Mouse (Mus musculus): Measurements from ENCODE around the gene Tnf.

The Tnf gene

GRCm38 (mm10) chr17:35213071-35213470 lies 11.3 kb upstream of the Tnf start:
- no peak overlapping the region for H3K4me3 ChIP-seq (replicated peaks; ENCODE audit: low read length)
- no peaks in the 10 kb centered on the region for H3K36me3 ChIP-seq (ENCODE audit: insufficient read depth, low read length)
- H3K9me3 ChIP-seq (ENCODE audit: low read length) = no peaks in the 10 kb centered on the region
- no peak for TF ChIP-seq CTCF (conservative IDR thresholded peaks at IDR 0.05; ENCODE audit: low read length)
- no peak for TF ChIP-seq NANOG (IDR thresholded peaks at IDR 0.05; ENCODE audit: borderline replicate concordance, low read length)
- TF ChIP-seq POU5F1 (IDR thresholded peaks at IDR 0.05; ENCODE audit: borderline replicate concordance, low read length) = no peak
- H3K27me3 ChIP-seq (ENCODE audit: insufficient read depth, low read length) = peaks cover 88% of the 10 kb centered on the region
- H3K4me1 ChIP-seq (replicated peaks; ENCODE audit: low read depth, low read length) = no peaks in the 10 kb centered on the region; the same call in 1 of the 2 replicates

GRCm38 (mm10) chr17:35210593-35210992 lies 8.8 kb upstream of the Tnf start:
- Histone ChIP-seq H3K4me1 (replicated peaks; ENCODE audit: low read depth, low read length) (no peaks in the 10 kb centered on the region; the same call in 1 of the 2 replicates), H3K9me3 (ENCODE audit: low read length) (no peaks in the 10 kb centered on the region), H3K27me3 (ENCODE audit: insufficient read depth, low read length) (peaks cover 90% of the 10 kb centered on the region), H3K36me3 (ENCODE audit: insufficient read depth, low read length) (no peaks in the 10 kb centered on the region), H3K4me3 (replicated peaks; ENCODE audit: low read length) (no peak overlapping the region)
- no peak for TF ChIP-seq CTCF (conservative IDR thresholded peaks at IDR 0.05; ENCODE audit: low read length)
- no peak for TF ChIP-seq NANOG (IDR thresholded peaks at IDR 0.05; ENCODE audit: borderline replicate concordance, low read length)
- no peak for TF ChIP-seq POU5F1 (IDR thresholded peaks at IDR 0.05; ENCODE audit: borderline replicate concordance, low read length)

- Histone ChIP-seq H3K27me3 (ENCODE audit: insufficient read depth, low read length) (peaks cover 89% of the 10 kb centered on the region), H3K4me3 (replicated peaks; ENCODE audit: low read length) (no peak overlapping the region), H3K36me3 (ENCODE audit: insufficient read depth, low read length) (no peaks in the 10 kb centered on the region), H3K4me1 (replicated peaks; ENCODE audit: low read depth, low read length) (peaks cover 6% of the 10 kb centered on the region; the same call in 1 of the 2 replicates), H3K9me3 (ENCODE audit: low read length) (no peaks in the 10 kb centered on the region)
- TF ChIP-seq CTCF (conservative IDR thresholded peaks at IDR 0.05; ENCODE audit: low read length) (no peak), NANOG (IDR thresholded peaks at IDR 0.05; ENCODE audit: borderline replicate concordance, low read length) (no peak), POU5F1 (IDR thresholded peaks at IDR 0.05; ENCODE audit: borderline replicate concordance, low read length) (no peak)
These were observed 8.2 kb upstream of the Tnf start for GRCm38 (mm10) chr17:35209785-35210535.

- TF ChIP-seq NANOG (IDR thresholded peaks at IDR 0.05; ENCODE audit: borderline replicate concordance, low read length) (no peak), POU5F1 (IDR thresholded peaks at IDR 0.05; ENCODE audit: borderline replicate concordance, low read length) (no peak), CTCF (conservative IDR thresholded peaks at IDR 0.05; ENCODE audit: low read length) (no peak)
- H3K9me3 ChIP-seq (ENCODE audit: low read length) = no peaks in the 10 kb centered on the region
- peaks cover 17% of the 10 kb centered on the region; the same call in 1 of the 2 replicates for H3K4me1 ChIP-seq (replicated peaks; ENCODE audit: low read depth, low read length)
- peak overlapping the region; percentile 62 for H3K4me3 ChIP-seq (replicated peaks; ENCODE audit: low read length)
- no peaks in the 10 kb centered on the region for H3K36me3 ChIP-seq (ENCODE audit: insufficient read depth, low read length)
- peaks cover 94% of the 10 kb centered on the region for H3K27me3 ChIP-seq (ENCODE audit: insufficient read depth, low read length)
These were observed 3.6 kb upstream of the Tnf start for GRCm38 (mm10) chr17:35205380-35205769.

- peak within 1 kb of the TSS; percentile 62 for H3K4me3 ChIP-seq (replicated peaks; ENCODE audit: low read length)
- H3K36me3 ChIP-seq (ENCODE audit: insufficient read depth, low read length) = no peaks in the 10 kb centered on the region
- peaks cover 94% of the 10 kb centered on the region for H3K27me3 ChIP-seq (ENCODE audit: insufficient read depth, low read length)
- TF ChIP-seq CTCF (conservative IDR thresholded peaks at IDR 0.05; ENCODE audit: low read length) (no peak), NANOG (IDR thresholded peaks at IDR 0.05; ENCODE audit: borderline replicate concordance, low read length) (no peak), POU5F1 (IDR thresholded peaks at IDR 0.05; ENCODE audit: borderline replicate concordance, low read length) (no peak)
- peaks cover 17% of the 10 kb centered on the region; the same call in 1 of the 2 replicates for H3K4me1 ChIP-seq (replicated peaks; ENCODE audit: low read depth, low read length)
- H3K9me3 ChIP-seq (ENCODE audit: low read length) = no peaks in the 10 kb centered on the region
These were observed 2.9 kb upstream of the Tnf start, which contains the start of gene Lta for GRCm38 (mm10) chr17:35204494-35205379. TSS of gene Lta (minus strand) at chr17:35205351.

- Histone ChIP-seq H3K27me3 (ENCODE audit: insufficient read depth, low read length) (peaks cover 93% of the 10 kb centered on the region), H3K4me1 (replicated peaks; ENCODE audit: low read depth, low read length) (peaks cover 25% of the 10 kb centered on the region; the same call in 1 of the 2 replicates), H3K36me3 (ENCODE audit: insufficient read depth, low read length) (no peaks in the 10 kb centered on the region), H3K9me3 (ENCODE audit: low read length) (0 out of 2 replicates have a peak, but pooled peaks cover 5% of the 10 kb centered on the region), H3K4me3 (replicated peaks; ENCODE audit: low read length) (no peak overlapping the region)
- TF ChIP-seq POU5F1 (IDR thresholded peaks at IDR 0.05; ENCODE audit: borderline replicate concordance, low read length) (no peak), NANOG (IDR thresholded peaks at IDR 0.05; ENCODE audit: borderline replicate concordance, low read length) (no peak), CTCF (conservative IDR thresholded peaks at IDR 0.05; ENCODE audit: low read length) (no peak)
These were observed 635 bp upstream of the Tnf start for GRCm38 (mm10) chr17:35202442-35202841.

- peaks cover 97% of the 10 kb centered on the region for H3K27me3 ChIP-seq (ENCODE audit: insufficient read depth, low read length)
- TF ChIP-seq NANOG (IDR thresholded peaks at IDR 0.05; ENCODE audit: borderline replicate concordance, low read length) (no peak), POU5F1 (IDR thresholded peaks at IDR 0.05; ENCODE audit: borderline replicate concordance, low read length) (no peak), CTCF (conservative IDR thresholded peaks at IDR 0.05; ENCODE audit: low read length) (no peak)
- H3K4me3 ChIP-seq (replicated peaks; ENCODE audit: low read length) = no peak overlapping the region
- peaks cover 30% of the 10 kb centered on the region for H3K4me1 ChIP-seq (replicated peaks; ENCODE audit: low read depth, low read length)
- H3K36me3 ChIP-seq (ENCODE audit: insufficient read depth, low read length) = no peaks in the 10 kb centered on the region
- H3K9me3 ChIP-seq (ENCODE audit: low read length) = 0 out of 2 replicates have a peak, but pooled peaks cover 5% of the 10 kb centered on the region
These were observed 679 bp downstream of the Tnf start for GRCm38 (mm10) chr17:35201128-35201527.

- Histone ChIP-seq H3K36me3 (ENCODE audit: insufficient read depth, low read length) (no peaks in the 10 kb centered on the region), H3K9me3 (ENCODE audit: low read length) (0 out of 2 replicates have a peak, but pooled peaks cover 5% of the 10 kb centered on the region), H3K4me3 (replicated peaks; ENCODE audit: low read length) (no peak overlapping the region), H3K27me3 (ENCODE audit: insufficient read depth, low read length) (peaks cover 98% of the 10 kb centered on the region), H3K4me1 (replicated peaks; ENCODE audit: low read depth, low read length) (peaks cover 34% of the 10 kb centered on the region)
- TF ChIP-seq POU5F1 (IDR thresholded peaks at IDR 0.05; ENCODE audit: borderline replicate concordance, low read length) (no peak), NANOG (IDR thresholded peaks at IDR 0.05; ENCODE audit: borderline replicate concordance, low read length) (no peak), CTCF (conservative IDR thresholded peaks at IDR 0.05; ENCODE audit: low read length) (no peak)
These were observed 1.4 kb downstream of the Tnf start for GRCm38 (mm10) chr17:35200398-35200797.

All from E14TG2a.4 (cell line).